Mouse (Mus musculus): ENCODE results near the gene Naa80. TPM values are rescaled to one million over a fixed set of nuclear protein-coding genes. Genes with fewer than 3 reads are reported as not detected.
"Not testable (repeated sequence)": the region's sequence is repeated elsewhere in the genome, so short reads cannot be mapped to it uniquely, and the experiment has no call there.

Gene Naa80
- polyA plus RNA-seq, 2 experiments: 17.2 to 38.7 TPM

GRCm38 (mm10) chr9:107572327-107572662 is 6.4 kb upstream of the Naa80 start:
- Histone ChIP-seq H3K9me3 (ENCODE audit: control insufficient read depth, low read length) (no peaks in the 10 kb centered on the region), H3K4me1 (ENCODE audit: control insufficient read depth, insufficient read depth, low read length) (peaks cover 41% of the 10 kb centered on the region)
- 97% methylated on average over 2 of the region's 2 CpGs for WGBS

DNA sequence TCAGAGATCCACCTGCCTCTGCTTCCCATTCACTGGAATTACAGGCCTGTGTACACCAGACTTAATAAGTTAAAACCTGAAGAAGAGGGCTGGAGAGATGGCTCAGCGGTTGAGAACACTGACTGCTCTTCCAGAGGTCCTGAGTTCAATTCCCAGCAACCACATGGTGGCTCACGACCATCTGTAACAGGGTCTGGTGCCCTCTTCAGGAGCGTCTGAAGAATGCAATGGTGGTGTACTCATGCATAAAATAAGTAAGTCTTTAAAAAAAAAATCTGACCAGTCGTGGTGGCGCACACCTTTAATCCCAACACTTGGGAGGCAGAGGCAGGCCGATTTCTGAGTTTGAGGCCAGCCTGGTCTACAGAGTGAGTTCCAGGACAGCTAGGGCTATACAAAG is 4.9 kb upstream of the Naa80 start:
- H3K36me3 ChIP-seq (ENCODE audit: control insufficient read depth, insufficient read depth, low read length): peaks cover 37% of the 10 kb centered on the region
- WGBS: 82% methylated on average over 6 of the region's 6 CpGs

More at GRCm38 (mm10) chr9:107572327-107572662, 6.4 kb upstream of the Naa80 start:
- Histone ChIP-seq H3K9ac (ENCODE audit: low read depth, low read length, severe bottlenecking) (no peak overlapping the region), H3K4me2 (replicated peaks; ENCODE audit: low read depth, low read length, severe bottlenecking) (no peak overlapping the region), H3K27ac (replicated peaks; ENCODE audit: low read depth, low read length) (no peak overlapping the region), H3K4me3 (replicated peaks; ENCODE audit: low read length) (no peak overlapping the region), H3K36me3 (ENCODE audit: control insufficient read depth, insufficient read depth, low read length) (peaks cover 37% of the 10 kb centered on the region), H3K27me3 (ENCODE audit: control insufficient read depth, insufficient read depth, low read length) (no peaks in the 10 kb centered on the region)
- no peak for TF ChIP-seq POLR2A (IDR thresholded peaks at IDR 0.05; ENCODE audit: borderline replicate concordance, extremely low read depth, insufficient read depth, insufficient read length)
- no peak for DNase-seq (ENCODE audit: low spot score)
- ATAC-seq (ENCODE audit: low FRiP score, low read depth): no peak

GRCm38 (mm10) chr9:107575579-107576356 is 2.9 kb upstream of the Naa80 start:
- ATAC-seq (ENCODE audit: low FRiP score, low read depth) (no peak), DNase-seq (ENCODE audit: low spot score) (peak; percentile 68)
- peaks cover 36% of the 10 kb centered on the region for H3K36me3 ChIP-seq (ENCODE audit: control insufficient read depth, insufficient read depth, low read length)
- peaks cover 31% of the 10 kb centered on the region for H3K4me1 ChIP-seq (ENCODE audit: control insufficient read depth, insufficient read depth, low read length)
- H3K27ac ChIP-seq (replicated peaks; ENCODE audit: low read depth, low read length): peak overlapping the region; percentile 75
- H3K4me2 ChIP-seq (replicated peaks; ENCODE audit: low read depth, low read length, severe bottlenecking): no peak overlapping the region
- no peaks in the 10 kb centered on the region for H3K27me3 ChIP-seq (ENCODE audit: control insufficient read depth, insufficient read depth, low read length)
- 82% methylated on average over 14 of the region's 14 CpGs for WGBS
- no peak overlapping the region for H3K4me3 ChIP-seq (replicated peaks; ENCODE audit: low read length)
- no peak overlapping the region for H3K9ac ChIP-seq (ENCODE audit: low read depth, low read length, severe bottlenecking)
- no peak for TF ChIP-seq POLR2A (IDR thresholded peaks at IDR 0.05; ENCODE audit: borderline replicate concordance, extremely low read depth, insufficient read depth, insufficient read length)
- no peaks in the 10 kb centered on the region for H3K9me3 ChIP-seq (ENCODE audit: control insufficient read depth, low read length)

More for the DNA sequence above, 4.9 kb upstream of the Naa80 start:
- H3K4me1 ChIP-seq (ENCODE audit: control insufficient read depth, insufficient read depth, low read length): peaks cover 38% of the 10 kb centered on the region
- ATAC-seq (ENCODE audit: low FRiP score, low read depth); H3K27me3 ChIP-seq (ENCODE audit: control insufficient read depth, insufficient read depth, low read length); H3K9me3 ChIP-seq (ENCODE audit: control insufficient read depth, low read length); DNase-seq (ENCODE audit: low spot score); H3K4me2 ChIP-seq (replicated peaks; ENCODE audit: low read depth, low read length, severe bottlenecking); H3K27ac ChIP-seq (replicated peaks; ENCODE audit: low read depth, low read length); H3K4me3 ChIP-seq (replicated peaks; ENCODE audit: low read length); H3K9ac ChIP-seq (ENCODE audit: low read depth, low read length, severe bottlenecking): not testable (repeated sequence)

DNA sequence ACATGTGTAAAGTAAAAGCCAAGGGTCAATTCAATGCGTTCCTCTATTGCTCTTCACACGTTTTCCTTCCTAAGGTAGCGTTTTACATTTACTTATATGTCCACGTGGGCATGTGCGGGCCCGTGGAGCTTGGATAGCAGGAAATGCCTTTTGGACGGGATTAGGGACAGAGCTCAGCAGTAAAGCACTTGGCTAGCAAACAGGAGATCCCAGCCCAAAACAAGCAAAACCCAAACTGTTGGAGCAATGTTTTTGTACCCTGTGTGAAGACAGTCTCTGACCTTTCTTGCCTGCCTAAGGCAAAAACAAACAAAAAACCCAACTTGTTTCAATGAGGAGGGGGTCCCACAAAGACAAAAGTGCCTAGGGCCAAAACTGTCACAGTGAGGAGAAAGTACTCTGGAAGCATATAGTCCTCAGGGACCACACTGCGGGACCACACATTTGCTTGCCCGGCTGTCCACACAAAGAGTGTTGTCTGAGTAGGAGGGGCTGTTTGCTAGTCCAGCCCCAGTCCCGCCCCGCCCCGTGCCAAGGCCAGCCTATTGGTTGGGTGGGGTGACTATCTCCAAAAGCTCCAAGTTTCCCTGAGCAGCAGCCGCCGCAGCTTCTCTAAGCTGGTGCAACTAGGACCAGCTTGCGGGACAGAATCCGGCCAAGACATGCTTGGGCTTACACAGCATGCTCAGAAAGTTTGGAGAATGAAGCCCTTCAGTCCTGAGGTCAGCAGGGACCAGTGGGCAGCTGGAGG is 2.2 kb upstream of the Naa80 start, which contains the start of gene Hyal1:
TSS of gene Hyal1 (plus strand) at position 571 of the 751 bp plus-strand sequence.
- peak; percentile 39; the same call in 1 of the 2 replicates for TF ChIP-seq POLR2A (IDR thresholded peaks at IDR 0.05; ENCODE audit: borderline replicate concordance, extremely low read depth, insufficient read depth, insufficient read length)
- 20% methylated on average over 15 of the region's 16 CpGs for WGBS
- Histone ChIP-seq H3K36me3 (ENCODE audit: control insufficient read depth, insufficient read depth, low read length) (peaks cover 28% of the 10 kb centered on the region), H3K27me3 (ENCODE audit: control insufficient read depth, insufficient read depth, low read length) (no peaks in the 10 kb centered on the region), H3K4me2 (replicated peaks; ENCODE audit: low read depth, low read length, severe bottlenecking) (peak within 1 kb of the TSS; percentile 58), H3K27ac (replicated peaks; ENCODE audit: low read depth, low read length) (peak within 1 kb of the TSS; percentile 75), H3K4me1 (ENCODE audit: control insufficient read depth, insufficient read depth, low read length) (peaks cover 26% of the 10 kb centered on the region), H3K4me3 (replicated peaks; ENCODE audit: low read length) (peak within 1 kb of the TSS; percentile 41), H3K9me3 (ENCODE audit: control insufficient read depth, low read length) (no peaks in the 10 kb centered on the region), H3K9ac (ENCODE audit: low read depth, low read length, severe bottlenecking) (peak within 1 kb of the TSS; percentile 52)
- peak; percentile 84 for DNase-seq (ENCODE audit: low spot score)
- peak; percentile 66; the same call in 1 of the 2 replicates for ATAC-seq (ENCODE audit: low FRiP score, low read depth)

GRCm38 (mm10) chr9:107577871-107578270 is 816 bp upstream of the Naa80 start:
- Histone ChIP-seq H3K4me1 (ENCODE audit: control insufficient read depth, insufficient read depth, low read length) (peaks cover 30% of the 10 kb centered on the region), H3K4me3 (replicated peaks; ENCODE audit: low read length) (no peak overlapping the region), H3K36me3 (ENCODE audit: control insufficient read depth, insufficient read depth, low read length) (peaks cover 18% of the 10 kb centered on the region), H3K9me3 (ENCODE audit: control insufficient read depth, low read length) (no peaks in the 10 kb centered on the region), H3K27ac (replicated peaks; ENCODE audit: low read depth, low read length) (no peak overlapping the region), H3K9ac (ENCODE audit: low read depth, low read length, severe bottlenecking) (no peak overlapping the region), H3K4me2 (replicated peaks; ENCODE audit: low read depth, low read length, severe bottlenecking) (0 out of 2 replicates have a peak overlapping the region, but pooled peaks have one; percentile 3), H3K27me3 (ENCODE audit: control insufficient read depth, insufficient read depth, low read length) (no peaks in the 10 kb centered on the region)
- TF ChIP-seq POLR2A (IDR thresholded peaks at IDR 0.05; ENCODE audit: borderline replicate concordance, extremely low read depth, insufficient read depth, insufficient read length): no peak
- 88% methylated on average over 10 of the region's 10 CpGs for WGBS
- ATAC-seq (ENCODE audit: low FRiP score, low read depth): no peak
- DNase-seq (ENCODE audit: low spot score): no peak
